Mouse (Mus musculus) hindbrain, embryonic 11.5 days (tissue): ENCODE data around the gene Sri. TPM values are rescaled to one million over a fixed set of nuclear protein-coding genes. Genes with fewer than 3 reads are reported as not detected.

ENCODE experiments used
- ATAC-seq: fragments of 200-750 bp; cut with Nextera tagmentation; 2 replicates; pipeline ENCODE4 v1.8.0; 2017; ENCODE audit warnings: mild to moderate bottlenecking, moderate TSS enrichment, moderate library complexity; ENCODE audit not compliant: low FRiP score
- DNase-seq: peaks from one replicate; pipeline ENCODE4 v3.0.0-alpha.2; 2015; ENCODE audit warnings: low spot score
- H3K27ac ChIP-seq: fragments of 300-500 bp; sonication (generic); 2 replicates; pipeline ENCODE4 v1.5.1; 2014; ENCODE audit warnings: mild to moderate bottlenecking, low read depth, low read length
- H3K27me3 ChIP-seq: fragments of 300-500 bp; sonication (generic); 2 replicates; pipeline ENCODE4 v1.6.1; 2014; ENCODE audit warnings: mild to moderate bottlenecking, low read length, moderate library complexity, mixed read lengths; ENCODE audit not compliant: control insufficient read depth, insufficient read depth
- H3K36me3 ChIP-seq: fragments of 300-500 bp; sonication (generic); 2 replicates; pipeline ENCODE4 v1.6.1; 2014; ENCODE audit warnings: mild to moderate bottlenecking, low read length, moderate library complexity, mixed read lengths; ENCODE audit not compliant: control insufficient read depth, insufficient read depth
- H3K4me1 ChIP-seq: fragments of 300-500 bp; sonication (generic); replicated peaks from 2 replicates; pipeline ENCODE4 v1.6.1; 2014; ENCODE audit warnings: low read length, mixed read lengths; ENCODE audit not compliant: control insufficient read depth, insufficient read depth
- H3K4me2 ChIP-seq: fragments of 300-500 bp; sonication (generic); replicated peaks from 2 replicates; pipeline ENCODE4 v1.6.1; 2014; ENCODE audit warnings: mild to moderate bottlenecking, low read depth, low read length
- H3K4me3 ChIP-seq: fragments of 300-500 bp; sonication (generic); 2 replicates; pipeline ENCODE4 v1.5.1; 2014; ENCODE audit warnings: low read depth, low read length
- H3K9ac ChIP-seq: fragments of 300-500 bp; sonication (generic); 2 replicates; pipeline ENCODE4 v1.6.1; 2014; ENCODE audit warnings: low read depth, low read length
- H3K9me3 ChIP-seq: fragments of 300-500 bp; sonication (generic); 2 replicates; pipeline ENCODE4 v1.6.1; 2016; ENCODE audit warnings: low read length; ENCODE audit not compliant: control insufficient read depth
- WGBS: fragments of 180-500 bp; shearing (Covaris S2); extraction: QIAGEN DNeasy Blood & Tissue Kit; methylation state at CpG from one replicate; pipeline ENCODE4 v1.1.7; 2014; 5-methylcytosine and 5-hydroxymethylcytosine counted together
- polyA plus RNA-seq: library from polyadenylated mRNA; unstranded; fragments of >200 nt; fragmentation: Nextera tagmentation; extraction: Ambion mirVana; gene quantifications from 2 replicates; pipeline ENCODE4 v1.2.1, GENCODE M21; 2014

The Sri gene
- polyA plus RNA-seq, 1 experiment from 2014 or later, result 187 TPM

DNA sequence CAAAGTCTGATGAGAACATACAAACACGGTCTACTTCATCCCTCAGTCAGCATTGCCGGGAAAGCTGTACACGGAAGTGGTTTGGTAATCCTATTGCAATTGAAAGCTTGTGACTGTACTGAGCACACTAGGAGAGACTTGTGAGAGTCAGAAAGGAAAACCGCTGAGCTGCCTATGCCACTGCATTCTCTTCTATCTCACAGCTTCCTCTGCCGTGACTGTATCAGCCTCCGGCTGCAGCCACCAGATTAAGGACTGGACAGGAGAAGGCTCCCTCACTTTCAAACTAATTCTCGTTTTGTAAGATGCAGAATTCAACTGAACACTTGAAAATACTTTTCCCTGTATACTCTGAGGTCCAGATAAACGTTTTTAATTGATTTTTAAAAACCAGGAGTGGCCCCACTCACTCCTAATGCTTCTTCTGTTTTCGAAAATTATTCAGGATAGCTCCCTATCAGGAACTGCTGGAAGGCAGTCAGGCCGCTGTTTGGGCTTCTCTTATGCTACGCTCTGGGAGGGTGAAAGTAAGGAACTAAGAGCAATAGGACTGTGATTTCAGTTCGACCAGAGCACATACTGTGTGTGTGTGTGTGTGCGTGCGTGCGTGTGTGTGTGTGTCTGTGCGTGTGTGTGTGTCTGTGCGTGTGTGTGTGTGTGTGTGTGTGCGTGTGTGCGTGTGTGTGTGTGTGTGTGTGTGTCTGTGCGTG, 37.1 kb downstream of the Sri start:
- Histone ChIP-seq H3K4me3 (no peak overlapping the region), H3K27ac (no peak overlapping the region), H3K9me3 (no peaks in the 10 kb centered on the region), H3K9ac (no peak overlapping the region), H3K4me1 (no peaks in the 10 kb centered on the region), H3K4me2 (no peak overlapping the region), H3K36me3 (no peaks in the 10 kb centered on the region), H3K27me3 (no peaks in the 10 kb centered on the region)
- WGBS, result 83% methylated on average over 18 of the region's 20 CpGs
- ATAC-seq (no peak), DNase-seq (no peak)

DNA sequence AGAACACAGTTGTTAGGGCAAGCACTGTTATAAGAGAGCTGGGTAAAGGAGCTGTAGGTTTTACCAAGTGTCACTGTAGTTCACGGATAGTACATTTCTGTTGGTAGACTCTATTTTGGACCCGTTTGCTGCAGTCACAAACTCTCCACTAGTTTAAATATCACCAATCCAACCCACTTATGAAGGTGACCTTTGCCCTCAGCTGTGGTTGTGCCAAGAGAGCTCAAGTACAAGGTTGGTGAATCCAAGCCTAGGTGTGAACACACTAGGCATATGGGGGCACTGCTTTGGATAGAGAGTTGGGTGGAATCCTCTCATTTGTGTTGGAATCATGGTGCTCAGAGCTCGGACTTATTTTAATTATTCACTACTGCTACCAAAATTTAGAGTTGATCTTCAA, 39.8 kb downstream of the Sri start:
- no peaks in the 10 kb centered on the region for H3K36me3 ChIP-seq
- ATAC-seq (no peak), DNase-seq (no peak)
- H3K27me3 ChIP-seq, result no peaks in the 10 kb centered on the region
- H3K9me3 ChIP-seq, result no peaks in the 10 kb centered on the region
- no peak overlapping the region for H3K4me2 ChIP-seq
- no peak overlapping the region for H3K27ac ChIP-seq
- H3K4me3 ChIP-seq, result no peak overlapping the region
- no peak overlapping the region for H3K9ac ChIP-seq
- H3K4me1 ChIP-seq, result no peaks in the 10 kb centered on the region
- WGBS, result 89% methylated on average over 3 of the region's 3 CpGs

DNA sequence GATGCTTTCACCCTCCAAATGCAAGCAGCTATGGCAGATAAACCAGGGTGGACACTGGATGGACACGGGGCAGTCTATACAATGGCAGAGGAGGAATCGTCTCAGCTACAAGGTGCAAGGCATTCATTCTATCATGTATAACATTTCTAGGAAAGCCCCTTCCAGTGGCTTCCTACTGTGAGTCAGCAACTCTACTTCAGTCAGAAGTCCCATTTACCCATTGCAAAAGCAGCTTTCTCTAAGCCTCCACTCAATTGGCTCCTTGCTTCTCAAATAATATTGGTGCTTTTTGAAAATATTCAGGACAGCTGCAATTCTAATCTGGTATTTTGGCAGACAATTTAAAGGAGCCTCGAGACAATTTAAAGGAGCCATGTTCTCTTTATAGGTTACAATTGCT, 42.3 kb downstream of the Sri start:
- no peak overlapping the region for H3K9ac ChIP-seq
- no peak for DNase-seq
- no peaks in the 10 kb centered on the region for H3K9me3 ChIP-seq
- no peaks in the 10 kb centered on the region for H3K27me3 ChIP-seq
- no peak overlapping the region for H3K27ac ChIP-seq
- ATAC-seq, result no peak
- no peaks in the 10 kb centered on the region for H3K36me3 ChIP-seq
- no peak overlapping the region for H3K4me3 ChIP-seq
- H3K4me2 ChIP-seq, result no peak overlapping the region
- H3K4me1 ChIP-seq, result no peaks in the 10 kb centered on the region
- 87% methylated on average over 3 of the region's 3 CpGs for WGBS

DNA sequence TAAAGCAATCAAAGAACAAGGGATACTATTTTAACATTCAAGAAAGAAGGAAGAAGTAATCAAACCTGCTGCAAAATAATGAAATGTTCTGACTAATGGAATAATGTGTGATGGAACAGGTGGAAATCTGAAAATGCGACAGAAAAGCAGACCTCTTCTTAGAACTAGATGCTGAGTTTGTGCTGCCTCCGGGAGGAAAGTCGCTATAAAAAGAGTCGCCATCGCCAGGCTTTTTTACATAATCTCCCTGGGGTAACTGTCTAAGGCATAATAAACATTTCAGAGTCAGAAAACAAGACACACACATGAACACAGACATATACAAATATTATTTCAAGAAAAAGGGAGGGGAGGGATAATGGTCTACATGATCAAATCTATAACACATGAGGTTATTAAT, 49.0 kb downstream of the Sri start:
- Histone ChIP-seq H3K27me3 (no peaks in the 10 kb centered on the region), H3K27ac (no peak overlapping the region)
- whole genome bisulfite sequencing, result 73% methylated on average over 5 of the region's 5 CpGs

DNA sequence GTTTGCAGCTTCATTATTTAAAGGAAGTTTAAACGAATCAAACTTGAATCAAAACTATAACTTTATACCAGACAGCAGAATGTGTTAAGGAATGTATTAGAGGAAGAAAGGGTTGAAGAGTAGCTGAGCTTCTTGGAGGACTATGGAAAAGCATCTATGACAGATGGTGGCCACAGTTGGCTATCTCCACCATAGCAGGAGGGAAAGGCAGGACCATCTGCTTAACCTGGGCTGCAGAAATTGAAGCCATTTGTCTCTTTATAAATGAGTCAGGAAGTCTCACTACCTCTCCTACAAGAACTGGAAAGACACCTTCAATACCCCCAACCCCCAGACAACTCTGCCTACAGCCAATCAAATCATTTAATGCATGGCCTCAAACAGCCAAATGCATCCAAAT, 49.8 kb downstream of the Sri start:
- no peak overlapping the region for H3K4me2 ChIP-seq
- 90% methylated on average over 1 of the region's 1 CpGs for WGBS
- H3K4me3 ChIP-seq, result no peak overlapping the region
- H3K27me3 ChIP-seq, result no peaks in the 10 kb centered on the region
- DNase-seq, result no peak
- H3K4me1 ChIP-seq, result no peaks in the 10 kb centered on the region
- H3K9ac ChIP-seq, result no peak overlapping the region
- ATAC-seq, result no peak
- no peak overlapping the region for H3K27ac ChIP-seq
- H3K9me3 ChIP-seq, result no peaks in the 10 kb centered on the region
- no peaks in the 10 kb centered on the region for H3K36me3 ChIP-seq

More for the DNA sequence above, 49.0 kb downstream of the Sri start:
- Histone ChIP-seq H3K4me1 (no peaks in the 10 kb centered on the region), H3K4me3 (no peak overlapping the region), H3K36me3 (no peaks in the 10 kb centered on the region), H3K4me2 (no peak overlapping the region), H3K9me3 (no peaks in the 10 kb centered on the region), H3K9ac (no peak overlapping the region)
- ATAC-seq (no peak), DNase-seq (no peak)

DNA sequence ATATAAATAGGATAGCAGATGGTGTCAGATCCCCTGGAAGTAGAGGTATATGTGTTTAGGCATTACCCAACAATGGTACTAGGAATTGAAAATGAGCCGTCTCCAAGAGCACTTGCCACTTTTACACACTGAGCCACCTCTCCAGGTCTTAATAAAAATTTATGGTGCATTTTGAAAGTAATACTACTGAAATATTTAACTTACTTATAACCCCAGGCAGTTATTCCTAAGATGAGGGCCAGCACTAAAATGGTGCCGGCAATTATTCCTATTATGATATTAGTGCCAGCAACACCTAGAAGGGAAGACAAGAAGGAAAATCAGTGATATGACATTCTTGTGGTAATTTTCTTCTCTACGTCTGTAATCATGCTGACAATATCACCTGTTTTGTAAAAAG, 65.8 kb downstream of the Sri start:
- 92% methylated on average over 3 of the region's 3 CpGs for WGBS
- no peak for DNase-seq
- ATAC-seq, result no peak
- Histone ChIP-seq H3K4me2 (no peak overlapping the region), H3K9ac (no peak overlapping the region), H3K4me3 (no peak overlapping the region), H3K27ac (no peak overlapping the region), H3K4me1 (no peaks in the 10 kb centered on the region), H3K36me3 (no peaks in the 10 kb centered on the region), H3K9me3 (no peaks in the 10 kb centered on the region), H3K27me3 (no peaks in the 10 kb centered on the region)

DNA sequence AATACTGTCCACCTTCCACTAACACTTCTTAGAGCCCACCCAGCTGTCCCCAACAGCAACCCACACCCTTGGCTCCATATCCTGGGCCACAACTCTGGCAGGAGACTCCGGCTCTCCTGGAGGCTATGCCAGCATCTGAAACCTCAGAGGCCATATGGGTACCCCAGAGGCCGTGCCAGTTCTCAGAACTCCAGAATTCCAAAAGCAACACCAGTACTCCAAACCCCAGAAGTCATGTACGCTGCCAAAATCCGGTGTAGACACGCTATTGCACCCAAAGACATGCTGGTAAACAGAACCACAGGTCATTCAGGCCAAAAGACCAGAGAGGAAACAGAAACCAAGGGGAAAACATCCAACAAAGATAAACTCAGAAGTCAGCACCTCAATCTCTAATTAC, 66.4 kb downstream of the Sri start:
- 94% methylated on average over 5 of the region's 5 CpGs for WGBS
- Histone ChIP-seq H3K36me3 (no peaks in the 10 kb centered on the region), H3K4me2 (no peak overlapping the region), H3K4me3 (no peak overlapping the region), H3K9me3 (no peaks in the 10 kb centered on the region), H3K27ac (no peak overlapping the region), H3K27me3 (no peaks in the 10 kb centered on the region), H3K4me1 (no peaks in the 10 kb centered on the region), H3K9ac (no peak overlapping the region)
- ATAC-seq (no peak), DNase-seq (no peak)

DNA sequence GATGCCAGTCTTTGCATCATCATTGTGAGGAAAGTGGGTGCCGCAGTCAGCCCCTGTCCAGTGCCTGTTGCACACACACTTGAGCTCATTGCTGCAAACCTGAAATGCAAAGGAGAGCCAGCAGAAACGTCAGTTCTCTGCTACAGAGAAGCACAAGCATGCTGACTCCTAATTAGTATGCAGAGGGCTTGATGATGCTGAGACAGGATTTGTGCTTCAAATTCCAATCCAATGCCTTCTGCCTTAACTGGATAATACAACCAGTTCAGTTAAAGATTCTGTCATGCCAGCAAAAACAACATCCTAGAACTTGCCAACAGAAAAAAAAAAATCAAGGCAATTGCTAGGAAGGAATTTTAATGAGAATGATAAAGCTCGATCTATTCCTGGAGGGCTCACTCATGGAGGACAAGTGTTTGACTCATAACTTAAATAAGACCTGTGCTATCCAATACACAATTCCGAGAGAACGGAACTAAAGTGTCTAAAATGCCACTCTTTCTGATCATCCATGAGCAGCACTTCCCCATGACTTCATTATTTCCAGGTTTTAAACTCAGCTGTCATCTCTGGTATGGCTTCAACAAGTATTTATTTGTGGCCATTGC, 70.8 kb downstream of the Sri start:
- Histone ChIP-seq H3K27me3 (no peaks in the 10 kb centered on the region), H3K27ac (no peak overlapping the region), H3K9ac (no peak overlapping the region), H3K36me3 (no peaks in the 10 kb centered on the region), H3K4me3 (no peak overlapping the region), H3K9me3 (no peaks in the 10 kb centered on the region), H3K4me2 (no peak overlapping the region), H3K4me1 (no peaks in the 10 kb centered on the region)
- DNase-seq, result no peak
- ATAC-seq, result no peak
- 85% methylated on average over 5 of the region's 5 CpGs for WGBS
